Mouse (Mus musculus): ENCODE results near the gene Ubxn10. TPM values are rescaled to one million over a fixed set of nuclear protein-coding genes. Genes with fewer than 3 reads are reported as not detected.
A peak's percentile ranks its signal among the peaks of the same experiment; 100 is the strongest.

The Ubxn10 gene
- polyA plus RNA-seq, 1 experiment from 2014 or later, result 1.1 TPM

- Histone ChIP-seq H3K4me2 (ENCODE audit: low read length) (no peak overlapping the region), H3K36me3 (ENCODE audit: control insufficient read depth, insufficient read depth, low read length) (no peaks in the 10 kb centered on the region), H3K9ac (ENCODE audit: low read length) (no peak overlapping the region), H3K4me1 (ENCODE audit: control insufficient read depth in 2 of 2, insufficient read depth in 2 of 2, low read length in 2 of 2) (no peaks in the 10 kb centered on the region), H3K9me3 (ENCODE audit: control insufficient read depth, low read length) (no peaks in the 10 kb centered on the region), H3K27me3 (ENCODE audit: control insufficient read depth, insufficient read depth, low read length) (no peaks in the 10 kb centered on the region; the same call in 1 of the 2 replicates), H3K27ac (replicated peaks in 1 of 2; ENCODE audit: control insufficient read depth in 1 of 2, insufficient read depth in 1 of 2, low read depth in 2 of 2, low read length in 2 of 2) (no peak overlapping the region), H3K4me3 (ENCODE audit: control insufficient read depth in 1 of 2, insufficient read depth in 1 of 2, low read depth in 1 of 2, low read length in 2 of 2) (no peak overlapping the region)
- ATAC-seq (ENCODE audit: insufficient number of reproducible peaks, insufficient read depth, low FRiP score, low read depth), result no peak
- whole genome bisulfite sequencing, result 67% methylated on average over 7 of the region's 7 CpGs
Measured at GRCm38 (mm10) chr4:138709944-138710343, 27.0 kb downstream of the Ubxn10 start.

- H3K9ac ChIP-seq (ENCODE audit: low read length), result no peak overlapping the region
- 74% methylated on average over 11 of the region's 11 CpGs for WGBS
- no peak overlapping the region for H3K27ac ChIP-seq (replicated peaks in 1 of 2; ENCODE audit: control insufficient read depth in 1 of 2, insufficient read depth in 1 of 2, low read depth in 2 of 2, low read length in 2 of 2)
- no peak overlapping the region for H3K4me3 ChIP-seq (ENCODE audit: control insufficient read depth in 1 of 2, insufficient read depth in 1 of 2, low read depth in 1 of 2, low read length in 2 of 2)
- no peak for ATAC-seq (ENCODE audit: insufficient number of reproducible peaks, insufficient read depth, low FRiP score, low read depth)
- no peaks in the 10 kb centered on the region; the same call in 1 of the 2 replicates for H3K27me3 ChIP-seq (ENCODE audit: control insufficient read depth, insufficient read depth, low read length)
- no peaks in the 10 kb centered on the region for H3K4me1 ChIP-seq (ENCODE audit: control insufficient read depth in 2 of 2, insufficient read depth in 2 of 2, low read length in 2 of 2)
- H3K4me2 ChIP-seq (ENCODE audit: low read length), result no peak overlapping the region
- H3K9me3 ChIP-seq (ENCODE audit: control insufficient read depth, low read length), result no peaks in the 10 kb centered on the region
- no peaks in the 10 kb centered on the region for H3K36me3 ChIP-seq (ENCODE audit: control insufficient read depth, insufficient read depth, low read length)
Measured at GRCm38 (mm10) chr4:138709246-138709645, 27.7 kb downstream of the Ubxn10 start.

GRCm38 (mm10) chr4:138708636-138709035 is 28.3 kb downstream of the Ubxn10 start:
- Histone ChIP-seq H3K4me3 (ENCODE audit: control insufficient read depth in 1 of 2, insufficient read depth in 1 of 2, low read depth in 1 of 2, low read length in 2 of 2) (no peak overlapping the region), H3K27ac (replicated peaks in 1 of 2; ENCODE audit: control insufficient read depth in 1 of 2, insufficient read depth in 1 of 2, low read depth in 2 of 2, low read length in 2 of 2) (no peak overlapping the region), H3K9me3 (ENCODE audit: control insufficient read depth, low read length) (no peaks in the 10 kb centered on the region), H3K4me1 (ENCODE audit: control insufficient read depth in 2 of 2, insufficient read depth in 2 of 2, low read length in 2 of 2) (no peaks in the 10 kb centered on the region), H3K9ac (ENCODE audit: low read length) (no peak overlapping the region), H3K4me2 (ENCODE audit: low read length) (no peak overlapping the region), H3K27me3 (ENCODE audit: control insufficient read depth, insufficient read depth, low read length) (no peaks in the 10 kb centered on the region; the same call in 1 of the 2 replicates), H3K36me3 (ENCODE audit: control insufficient read depth, insufficient read depth, low read length) (no peaks in the 10 kb centered on the region)
- 5% methylated on average over 7 of the region's 7 CpGs for WGBS
- ATAC-seq (ENCODE audit: insufficient number of reproducible peaks, insufficient read depth, low FRiP score, low read depth), result peak; percentile 35; the same call in 1 of the 2 replicates

GRCm38 (mm10) chr4:138706620-138707019 is 30.3 kb downstream of the Ubxn10 start:
- Histone ChIP-seq H3K9ac (ENCODE audit: low read length) (no peak overlapping the region), H3K9me3 (ENCODE audit: control insufficient read depth, low read length) (no peaks in the 10 kb centered on the region), H3K36me3 (ENCODE audit: control insufficient read depth, insufficient read depth, low read length) (no peaks in the 10 kb centered on the region), H3K4me3 (ENCODE audit: control insufficient read depth in 1 of 2, insufficient read depth in 1 of 2, low read depth in 1 of 2, low read length in 2 of 2) (no peak overlapping the region), H3K4me2 (ENCODE audit: low read length) (no peak overlapping the region), H3K27ac (replicated peaks in 1 of 2; ENCODE audit: control insufficient read depth in 1 of 2, insufficient read depth in 1 of 2, low read depth in 2 of 2, low read length in 2 of 2) (no peak overlapping the region), H3K4me1 (ENCODE audit: control insufficient read depth in 2 of 2, insufficient read depth in 2 of 2, low read length in 2 of 2) (no peaks in the 10 kb centered on the region), H3K27me3 (ENCODE audit: control insufficient read depth, insufficient read depth, low read length) (no peaks in the 10 kb centered on the region)
- no peak for ATAC-seq (ENCODE audit: insufficient number of reproducible peaks, insufficient read depth, low FRiP score, low read depth)
- WGBS, result 86% methylated on average over 8 of the region's 8 CpGs

GRCm38 (mm10) chr4:138704169-138704568 is 32.8 kb downstream of the Ubxn10 start:
- Histone ChIP-seq H3K4me2 (ENCODE audit: low read length) (no peak overlapping the region), H3K27ac (replicated peaks in 1 of 2; ENCODE audit: control insufficient read depth in 1 of 2, insufficient read depth in 1 of 2, low read depth in 2 of 2, low read length in 2 of 2) (no peak overlapping the region), H3K4me3 (ENCODE audit: control insufficient read depth in 1 of 2, insufficient read depth in 1 of 2, low read depth in 1 of 2, low read length in 2 of 2) (no peak overlapping the region), H3K27me3 (ENCODE audit: control insufficient read depth, insufficient read depth, low read length) (no peaks in the 10 kb centered on the region), H3K9me3 (ENCODE audit: control insufficient read depth, low read length) (no peaks in the 10 kb centered on the region), H3K36me3 (ENCODE audit: control insufficient read depth, insufficient read depth, low read length) (no peaks in the 10 kb centered on the region), H3K9ac (ENCODE audit: low read length) (no peak overlapping the region), H3K4me1 (ENCODE audit: control insufficient read depth in 2 of 2, insufficient read depth in 2 of 2, low read length in 2 of 2) (no peaks in the 10 kb centered on the region)
- 71% methylated on average over 4 of the region's 4 CpGs for WGBS
- ATAC-seq (ENCODE audit: insufficient number of reproducible peaks, insufficient read depth, low FRiP score, low read depth), result no peak

- H3K27me3 ChIP-seq (ENCODE audit: control insufficient read depth, insufficient read depth, low read length), result no peaks in the 10 kb centered on the region
- no peak overlapping the region for H3K4me2 ChIP-seq (ENCODE audit: low read length)
- no peak overlapping the region for H3K27ac ChIP-seq (replicated peaks in 1 of 2; ENCODE audit: control insufficient read depth in 1 of 2, insufficient read depth in 1 of 2, low read depth in 2 of 2, low read length in 2 of 2)
- H3K4me3 ChIP-seq (ENCODE audit: control insufficient read depth in 1 of 2, insufficient read depth in 1 of 2, low read depth in 1 of 2, low read length in 2 of 2), result no peak overlapping the region
- H3K36me3 ChIP-seq (ENCODE audit: control insufficient read depth, insufficient read depth, low read length), result no peaks in the 10 kb centered on the region
- H3K9ac ChIP-seq (ENCODE audit: low read length), result no peak overlapping the region
- H3K4me1 ChIP-seq (ENCODE audit: control insufficient read depth in 2 of 2, insufficient read depth in 2 of 2, low read length in 2 of 2), result no peaks in the 10 kb centered on the region
- ATAC-seq (ENCODE audit: insufficient number of reproducible peaks, insufficient read depth, low FRiP score, low read depth), result no peak
- 43% methylated on average over 7 of the region's 7 CpGs for WGBS
- no peaks in the 10 kb centered on the region for H3K9me3 ChIP-seq (ENCODE audit: control insufficient read depth, low read length)
Measured at GRCm38 (mm10) chr4:138703591-138703990, 33.4 kb downstream of the Ubxn10 start.

GRCm38 (mm10) chr4:138702528-138702927 is 34.4 kb downstream of the Ubxn10 start:
- WGBS, result 68% methylated on average over 8 of the region's 8 CpGs
- H3K9ac ChIP-seq (ENCODE audit: low read length), result no peak overlapping the region
- no peaks in the 10 kb centered on the region for H3K9me3 ChIP-seq (ENCODE audit: control insufficient read depth, low read length)
- H3K4me2 ChIP-seq (ENCODE audit: low read length), result no peak overlapping the region
- no peak overlapping the region for H3K4me3 ChIP-seq (ENCODE audit: control insufficient read depth in 1 of 2, insufficient read depth in 1 of 2, low read depth in 1 of 2, low read length in 2 of 2)
- no peaks in the 10 kb centered on the region for H3K36me3 ChIP-seq (ENCODE audit: control insufficient read depth, insufficient read depth, low read length)
- H3K27ac ChIP-seq (replicated peaks in 1 of 2; ENCODE audit: control insufficient read depth in 1 of 2, insufficient read depth in 1 of 2, low read depth in 2 of 2, low read length in 2 of 2), result no peak overlapping the region
- no peaks in the 10 kb centered on the region for H3K4me1 ChIP-seq (ENCODE audit: control insufficient read depth in 2 of 2, insufficient read depth in 2 of 2, low read length in 2 of 2)
- no peaks in the 10 kb centered on the region for H3K27me3 ChIP-seq (ENCODE audit: control insufficient read depth, insufficient read depth, low read length)
- no peak for ATAC-seq (ENCODE audit: insufficient number of reproducible peaks, insufficient read depth, low FRiP score, low read depth)

GRCm38 (mm10) chr4:138702031-138702430 is 34.9 kb downstream of the Ubxn10 start:
- H3K36me3 ChIP-seq (ENCODE audit: control insufficient read depth, insufficient read depth, low read length), result no peaks in the 10 kb centered on the region
- H3K27me3 ChIP-seq (ENCODE audit: control insufficient read depth, insufficient read depth, low read length), result no peaks in the 10 kb centered on the region
- H3K4me2 ChIP-seq (ENCODE audit: low read length), result no peak overlapping the region
- WGBS, result 64% methylated on average over 2 of the region's 2 CpGs
- no peaks in the 10 kb centered on the region for H3K9me3 ChIP-seq (ENCODE audit: control insufficient read depth, low read length)
- H3K9ac ChIP-seq (ENCODE audit: low read length), result no peak overlapping the region
- no peak overlapping the region for H3K27ac ChIP-seq (replicated peaks in 1 of 2; ENCODE audit: control insufficient read depth in 1 of 2, insufficient read depth in 1 of 2, low read depth in 2 of 2, low read length in 2 of 2)
- H3K4me1 ChIP-seq (ENCODE audit: control insufficient read depth in 2 of 2, insufficient read depth in 2 of 2, low read length in 2 of 2), result no peaks in the 10 kb centered on the region
- no peak for ATAC-seq (ENCODE audit: insufficient number of reproducible peaks, insufficient read depth, low FRiP score, low read depth)
- H3K4me3 ChIP-seq (ENCODE audit: control insufficient read depth in 1 of 2, insufficient read depth in 1 of 2, low read depth in 1 of 2, low read length in 2 of 2), result no peak overlapping the region
